Mouse (Mus musculus) granulocyte monocyte progenitor cell, adult 5-6 weeks (primary cell): ENCODE measurements at regions not wholly inside any gene's neighbourhood (a gene's known extent, or its start where the extent isn't known, plus 50 kb on each side); places are given as distances from the start of the nearest gene placed in this dataset.

Experiments used
- ATAC-seq: replicated peaks from 2 replicates; pipeline ENCODE4 v1.8.0; 2016; ENCODE audit warnings: mild to moderate bottlenecking, moderate TSS enrichment, inconsistent platforms; ENCODE audit not compliant: poor library complexity, severe bottlenecking

DNA sequence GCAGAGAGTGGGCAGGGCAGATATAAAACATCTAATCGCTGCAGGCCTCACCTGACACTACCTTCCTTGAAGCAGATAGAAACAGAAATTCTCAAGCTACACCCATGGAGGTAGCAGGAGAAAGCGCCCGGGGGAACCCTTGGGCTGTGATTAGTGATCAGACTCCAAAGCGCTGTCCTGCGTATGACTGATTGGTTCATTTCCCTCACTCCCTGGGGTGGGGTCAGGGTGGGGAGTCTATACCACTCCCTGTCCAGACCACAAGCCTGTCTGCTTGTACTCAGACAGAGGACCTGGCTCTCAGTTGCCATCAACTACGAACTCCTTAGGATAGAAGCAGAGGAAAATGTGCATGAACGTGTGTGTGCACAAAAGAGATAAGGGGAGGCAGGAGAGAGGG, 77.7 kb downstream of the Gm826 start:
- no peak for ATAC-seq

- ATAC-seq, result peak; percentile 24
These were observed 83.7 kb downstream of the Gm826 start for GRCm38 (mm10) chr2:160250228-160250627.

- ATAC-seq, result no peak
These were observed 84.6 kb downstream of the Gm826 start for GRCm38 (mm10) chr2:160249104-160250093.

DNA sequence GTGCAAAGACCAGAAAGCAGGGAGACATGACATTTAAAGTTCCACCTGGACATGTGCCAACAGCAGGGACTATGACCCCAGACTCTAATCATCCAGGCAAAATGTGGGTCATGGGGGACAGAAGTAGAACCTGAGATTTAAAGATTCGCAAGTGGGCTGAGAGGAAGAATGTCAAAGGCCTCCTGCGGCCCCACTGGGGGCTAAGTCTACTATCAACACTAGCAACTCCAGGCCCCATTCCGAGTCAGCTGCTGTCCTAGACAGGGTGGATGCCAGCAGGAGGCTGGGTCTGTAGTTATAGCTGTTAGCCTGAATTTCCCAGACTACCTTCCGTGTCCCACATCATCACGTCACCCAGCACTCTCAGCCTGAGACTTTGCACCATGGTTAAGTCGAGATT, 86.7 kb downstream of the Gm826 start:
- ATAC-seq, result no peak

DNA sequence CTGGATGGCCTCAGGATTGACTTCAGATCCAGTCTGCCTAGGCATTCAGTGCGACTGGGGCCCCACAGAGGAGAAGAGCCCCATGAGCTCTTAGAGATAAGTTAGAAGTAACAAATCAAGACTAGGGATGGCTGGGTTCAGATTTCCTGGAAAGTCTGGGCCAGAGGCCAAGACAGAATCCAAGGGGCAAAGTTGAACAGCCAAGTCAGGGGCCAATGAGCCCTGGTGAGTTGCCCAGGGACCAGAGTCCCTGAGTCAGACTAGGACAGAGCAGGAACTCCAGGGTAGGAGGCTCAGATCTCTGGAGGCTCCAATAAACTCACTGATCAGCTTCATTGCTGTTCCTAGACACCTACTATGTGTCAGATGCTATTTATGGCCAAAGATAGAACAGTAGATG, 87.6 kb downstream of the Gm826 start:
- ATAC-seq, result no peak

- no peak for ATAC-seq
These were observed 89.1 kb downstream of the Gm826 start for GRCm38 (mm10) chr2:160244866-160245265.

GRCm38 (mm10) chr2:160240531-160241379, 93.2 kb downstream of the Gm826 start:
- no peak for ATAC-seq

GRCm38 (mm10) chr2:160237436-160238104, 96.4 kb downstream of the Gm826 start:
- peak; percentile 65 for ATAC-seq

- peak; percentile 57 for ATAC-seq
These were observed 97.2 kb downstream of the Gm826 start for GRCm38 (mm10) chr2:160236806-160237205.

DNA sequence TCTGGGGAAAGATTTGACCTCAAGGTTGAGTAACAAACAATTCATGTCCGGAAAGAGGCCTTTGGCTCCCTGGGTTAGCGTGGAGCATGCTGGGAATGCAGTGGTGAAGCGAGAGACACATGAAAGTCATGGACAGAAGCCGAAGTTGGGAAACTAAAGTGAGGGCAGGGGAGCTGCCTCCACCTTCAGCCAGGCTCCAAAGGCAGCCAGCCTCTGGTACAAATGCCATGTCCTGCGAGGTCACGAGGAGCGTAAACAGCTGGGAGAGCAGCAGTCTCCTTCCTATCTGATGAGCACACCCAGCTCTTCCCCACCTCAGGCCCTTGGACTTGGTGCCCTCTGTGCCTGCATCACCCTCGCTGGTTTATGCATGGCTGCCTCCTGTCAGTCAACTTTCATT, 103.2 kb downstream of the Gm826 start:
- peak; percentile 71 for ATAC-seq

DNA sequence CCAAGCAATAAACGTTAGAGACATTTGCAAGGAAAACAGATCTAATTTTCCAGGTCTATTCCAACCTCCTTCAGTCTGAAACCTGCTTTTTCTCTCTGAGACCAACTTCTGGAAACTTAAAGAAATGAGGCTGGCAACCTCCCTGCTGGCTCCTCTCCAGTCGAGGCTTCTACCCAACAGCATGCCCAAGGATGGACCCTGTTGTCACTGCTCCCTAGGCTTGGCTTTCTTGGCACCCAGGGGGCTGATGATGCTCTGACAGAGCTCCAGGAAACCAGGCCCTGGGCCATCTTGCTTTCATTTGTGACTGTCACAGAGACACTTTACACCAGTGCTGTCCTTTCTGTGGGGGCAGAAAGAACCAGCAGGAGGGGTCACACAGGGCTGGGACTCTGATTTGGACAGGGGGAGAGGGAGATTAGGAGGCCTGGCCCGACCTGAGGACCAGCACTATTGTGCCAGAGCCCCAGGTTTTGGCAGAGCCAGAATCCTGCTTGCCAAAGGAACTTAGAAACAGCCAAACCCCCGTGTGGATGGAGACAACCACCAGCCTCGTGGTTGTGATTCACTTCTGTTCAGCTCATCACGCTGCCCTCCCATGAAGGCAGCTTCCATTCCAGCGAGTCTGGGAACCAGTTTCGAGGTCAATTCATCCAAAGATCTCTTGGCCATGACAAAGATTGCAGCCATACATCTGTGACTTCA, 105.5 kb downstream of the Gm826 start:
- ATAC-seq, result no peak

- ATAC-seq, result peak; percentile 95
These were observed 108.5 kb downstream of the Gm826 start for GRCm38 (mm10) chr2:160225450-160225849.

- no peak for ATAC-seq
These were observed 110.6 kb downstream of the Gm826 start for GRCm38 (mm10) chr2:160223366-160223765.

GRCm38 (mm10) chr2:160221772-160222171, 112.2 kb downstream of the Gm826 start:
- ATAC-seq, result no peak

GRCm38 (mm10) chr2:160220562-160221021, 113.4 kb downstream of the Gm826 start:
- 0 out of 2 replicates have a peak, but pooled peaks have one; percentile 8 for ATAC-seq

GRCm38 (mm10) chr2:160214032-160214812, 119.7 kb downstream of the Gm826 start:
- peak; percentile 77 for ATAC-seq

GRCm38 (mm10) chr2:160210507-160210906, 123.5 kb downstream of the Gm826 start:
- peak; percentile 50 for ATAC-seq

- ATAC-seq, result peak; percentile 23
These were observed 124.2 kb downstream of the Gm826 start for GRCm38 (mm10) chr2:160209589-160210264.
